Mouse (Mus musculus): ENCODE results near the gene Crk. TPM values are rescaled to one million over a fixed set of nuclear protein-coding genes. Genes with fewer than 3 reads are reported as not detected.

The Crk gene
- polyA plus RNA-seq (2012; rRNA removed), result 43.0 and 44.3 TPM in 2 replicates

DNA sequence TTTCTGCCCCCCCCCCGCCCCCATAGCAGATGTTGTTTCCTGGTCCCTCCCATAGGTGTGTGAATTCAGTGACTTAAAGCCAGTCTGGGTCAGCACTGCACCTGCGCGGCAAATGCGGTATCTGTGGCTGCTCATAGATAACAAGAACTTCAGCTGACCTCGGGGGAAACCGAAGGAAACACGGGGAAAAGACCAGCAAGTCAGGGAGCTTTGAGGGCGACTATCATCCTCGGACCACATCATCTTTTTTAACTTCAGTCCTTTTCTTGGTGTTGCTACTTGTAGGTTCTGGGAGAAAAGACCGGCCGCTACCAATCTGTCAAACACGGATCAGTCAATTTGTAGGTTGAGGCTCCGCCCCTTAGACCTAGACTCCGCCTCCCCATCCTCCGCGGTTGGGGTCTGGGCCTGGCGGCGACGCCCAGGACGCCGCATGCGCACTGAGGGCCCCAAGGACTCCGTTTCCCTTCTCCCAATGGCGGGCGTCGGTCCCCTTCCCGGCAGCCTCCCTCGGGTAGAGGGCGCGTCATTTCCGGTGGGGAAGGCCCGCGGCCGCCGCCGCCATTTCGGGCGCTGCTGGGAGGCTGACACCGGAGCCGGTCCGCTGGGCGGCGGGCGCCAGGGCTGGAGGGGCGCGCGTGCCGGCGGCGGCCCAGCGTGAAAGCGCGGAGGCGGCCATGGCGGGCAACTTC lies at the start of gene Crk:
Crk (plus strand) TSS at position 513 of the 692 bp plus-strand sequence.
- DNase-seq (ENCODE audit: low read depth), result peak; percentile 56

DNA sequence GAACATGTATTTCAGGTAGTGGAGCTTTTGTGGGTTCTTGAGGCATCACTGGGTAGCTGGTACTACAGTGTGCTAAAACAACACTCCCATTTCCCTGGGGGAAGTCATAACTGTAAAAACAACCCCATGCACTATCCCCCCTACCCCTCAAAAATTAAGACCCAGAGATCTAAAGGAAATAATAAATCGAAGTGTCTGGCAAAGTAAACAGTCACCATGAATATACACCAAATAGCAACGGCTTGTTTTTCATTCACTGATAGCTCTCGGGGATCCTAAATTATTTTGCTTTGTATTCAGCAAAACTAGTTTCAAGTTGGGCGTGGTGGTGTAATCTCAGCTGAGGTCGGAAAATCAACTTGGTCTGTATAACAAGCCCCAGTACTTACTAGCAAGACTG lies 49.0 kb upstream of the Crk start:
- DNase-seq (ENCODE audit: low read depth), result no peak

DNA sequence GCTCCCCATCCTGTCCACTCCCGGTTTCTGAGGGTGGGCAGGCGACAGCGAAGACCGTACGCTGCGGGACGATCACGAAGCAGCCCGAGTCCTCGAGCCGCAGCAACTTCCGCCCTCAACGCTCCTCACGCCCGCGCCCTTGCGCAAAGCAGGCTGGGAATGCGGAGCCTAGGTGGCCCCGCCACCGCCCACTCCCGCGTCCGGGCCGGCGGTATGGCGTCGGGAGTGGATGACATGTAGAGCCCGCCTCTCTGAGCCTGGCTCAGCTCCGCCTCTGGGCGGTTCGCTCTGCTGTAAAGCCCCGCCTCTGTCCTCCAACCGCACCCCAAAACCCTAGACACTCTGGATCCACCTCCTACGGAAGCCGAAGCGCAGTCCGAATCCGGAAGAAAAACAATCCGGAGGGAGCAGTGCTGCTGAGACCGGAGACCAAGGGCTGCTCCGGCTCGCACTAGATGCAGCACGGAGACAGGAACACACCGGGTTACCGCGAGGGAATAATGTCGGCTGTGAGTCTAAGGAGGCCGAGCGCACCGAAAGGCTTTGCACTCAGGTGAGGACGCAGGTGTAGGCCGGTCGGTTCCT lies 48.3 kb upstream of the Crk start, which contains the start of gene Inpp5k:
Inpp5k (plus strand) TSS at position 344 of the 585 bp plus-strand sequence.
- DNase-seq (ENCODE audit: low read depth), result peak; percentile 82

DNA sequence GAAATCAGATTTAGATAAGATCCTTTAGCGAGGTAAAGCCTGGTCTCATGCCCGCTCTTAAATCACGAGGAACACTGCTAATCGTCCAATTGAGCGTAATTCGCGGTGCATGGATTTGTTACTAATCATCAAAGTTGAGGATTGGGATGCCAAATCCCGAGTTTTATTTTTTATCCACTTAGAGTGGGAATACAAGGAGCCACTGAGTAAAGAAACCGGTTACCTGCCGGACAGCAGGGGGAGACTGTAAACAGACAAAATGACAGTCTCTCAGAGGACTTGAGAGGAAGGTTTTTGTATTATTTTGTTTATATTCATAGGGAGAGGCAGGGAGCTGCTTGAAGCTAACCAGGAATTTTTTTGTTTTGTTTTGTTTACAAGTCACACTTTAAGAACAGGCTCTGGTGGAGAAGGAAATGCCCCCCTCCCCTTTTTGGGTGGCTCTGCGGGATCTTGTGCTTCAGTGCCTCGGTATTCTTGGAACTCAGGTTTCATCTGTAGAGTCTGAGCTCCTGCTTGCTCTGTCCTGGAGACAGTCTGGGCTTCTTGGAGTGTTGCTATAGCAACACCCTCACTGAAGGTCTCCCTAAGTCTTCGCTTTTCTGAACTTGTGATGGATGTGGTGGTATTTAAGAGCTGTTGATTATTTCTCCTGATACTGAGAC lies 47.4 kb upstream of the Crk start:
- no peak for DNase-seq (ENCODE audit: low read depth)

DNA sequence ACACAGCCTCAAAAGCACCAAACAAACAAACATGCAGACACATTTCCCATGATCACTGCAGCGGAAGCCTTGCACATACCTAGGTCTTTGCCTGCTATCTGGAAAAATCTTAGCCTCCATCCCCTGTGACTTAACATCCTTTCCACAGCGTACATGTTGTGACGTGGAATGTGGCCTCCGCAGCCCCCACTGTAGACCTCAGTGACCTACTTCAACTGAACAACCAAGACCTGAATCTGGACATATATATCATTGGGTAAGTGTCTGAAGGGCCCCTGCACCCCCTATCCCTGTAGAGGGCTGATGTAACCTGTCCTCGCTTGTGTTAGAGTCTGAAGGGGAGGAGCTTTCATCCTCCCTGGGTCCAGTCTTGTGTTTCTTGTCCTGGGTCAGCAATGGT lies 46.1 kb upstream of the Crk start:
- DNase-seq (ENCODE audit: low read depth), result no peak

DNA sequence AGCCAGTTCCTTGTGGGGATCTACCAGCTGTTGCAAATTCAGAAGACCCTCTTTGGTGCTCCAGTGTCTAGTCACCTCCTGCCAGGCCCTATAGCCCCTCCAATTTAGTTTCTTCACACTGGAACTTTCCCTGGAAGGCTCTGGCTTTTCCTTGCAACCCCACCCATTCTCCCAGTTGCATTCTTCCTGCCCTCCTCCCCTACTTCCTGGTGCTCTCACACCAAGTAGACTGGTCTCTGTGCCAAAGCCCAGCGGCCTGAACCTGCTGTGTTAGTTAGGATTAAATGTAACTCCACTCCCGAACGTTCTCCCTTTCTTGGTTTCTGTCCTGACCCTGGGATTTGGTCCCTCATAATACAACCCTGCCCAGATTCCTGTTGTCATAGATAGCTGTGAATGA lies 44.3 kb upstream of the Crk start:
- no peak for DNase-seq (ENCODE audit: low read depth)

DNA sequence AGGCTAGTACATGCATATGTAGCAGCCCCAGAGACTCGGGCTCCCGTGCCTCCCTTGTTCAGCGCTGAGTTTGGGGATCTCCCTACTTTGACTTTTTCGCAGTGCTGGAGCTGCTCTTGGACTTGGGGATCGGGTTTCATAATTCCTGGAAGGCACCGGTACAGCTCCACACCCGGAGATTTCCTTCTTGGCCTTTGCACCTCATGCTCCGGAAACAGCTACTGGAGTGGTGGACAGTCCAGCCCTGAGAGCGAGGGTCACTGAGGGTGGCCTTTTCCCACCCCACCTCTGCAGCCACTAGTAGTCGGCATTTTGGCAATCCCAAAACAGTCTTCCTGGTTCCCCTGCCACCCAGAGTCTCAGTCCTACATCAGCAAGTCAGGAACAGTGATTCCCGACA lies 43.7 kb upstream of the Crk start:
- DNase-seq (ENCODE audit: low read depth), result no peak

DNA sequence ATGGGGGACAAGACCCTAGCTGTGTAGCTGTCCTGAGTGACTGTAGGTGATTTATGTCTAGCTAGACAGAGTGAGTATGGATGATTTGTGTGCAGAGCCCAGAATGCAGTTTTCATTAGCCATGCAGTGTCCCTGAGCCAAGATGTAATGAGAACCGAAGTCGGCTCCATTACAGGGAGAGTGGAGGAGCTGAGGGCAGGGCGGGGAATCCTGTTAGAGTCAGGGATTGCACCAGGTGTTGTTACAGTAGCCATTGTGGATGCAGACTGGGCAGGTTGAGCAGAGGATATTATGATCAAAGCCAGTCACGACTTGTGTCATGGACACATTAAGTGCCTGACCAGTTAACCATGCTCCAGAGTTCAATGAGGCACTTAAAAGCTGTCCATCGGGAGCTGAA lies 35.7 kb upstream of the Crk start:
- no peak for DNase-seq (ENCODE audit: low read depth)

DNA sequence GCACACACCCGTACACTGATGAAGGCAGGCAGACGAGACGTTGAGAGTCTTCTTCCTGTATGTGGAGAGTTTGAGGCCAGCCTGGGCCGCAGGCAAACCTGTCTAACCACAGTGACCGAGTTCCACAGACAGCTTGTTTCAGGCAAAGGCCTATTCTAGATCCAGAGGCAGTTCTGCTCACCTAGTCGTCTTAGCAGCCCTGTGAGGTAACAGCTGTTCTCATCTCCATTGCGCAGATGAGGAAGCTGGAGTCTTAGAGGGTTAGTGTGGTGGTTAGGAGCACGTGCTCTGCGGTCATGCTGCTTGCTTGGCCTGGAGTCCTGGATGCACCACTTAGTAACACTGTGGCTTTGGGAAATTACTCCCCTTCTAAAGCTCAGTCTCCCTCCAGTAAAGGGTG lies 34.4 kb upstream of the Crk start:
- DNase-seq (ENCODE audit: low read depth), result no peak

DNA sequence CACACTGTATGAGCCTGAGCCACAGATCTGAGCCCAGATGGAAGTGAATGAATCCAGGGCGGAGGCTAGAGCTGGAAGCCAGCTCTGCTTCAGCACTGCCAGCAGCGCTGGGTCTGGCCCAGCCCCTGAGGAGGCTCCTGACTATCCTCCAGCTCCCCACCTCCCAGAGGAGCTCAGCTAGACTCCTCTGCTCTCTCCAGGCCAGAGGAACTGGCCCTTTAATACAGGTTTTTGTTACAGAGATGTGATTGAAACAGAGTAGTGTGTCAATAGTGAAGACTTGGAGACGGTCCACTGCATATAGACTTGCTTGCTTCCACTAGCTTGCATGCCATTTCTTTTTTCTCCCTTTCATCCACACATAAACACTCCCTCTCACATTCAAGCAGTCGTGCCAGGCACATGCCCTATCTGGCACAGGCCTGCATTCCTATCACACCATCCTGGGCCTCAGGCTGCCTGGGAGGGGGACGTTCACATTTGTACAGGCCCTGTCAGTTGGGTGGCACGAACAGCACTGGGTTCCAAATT lies 31.3 kb upstream of the Crk start:
- DNase-seq (ENCODE audit: low read depth), result no peak

DNA sequence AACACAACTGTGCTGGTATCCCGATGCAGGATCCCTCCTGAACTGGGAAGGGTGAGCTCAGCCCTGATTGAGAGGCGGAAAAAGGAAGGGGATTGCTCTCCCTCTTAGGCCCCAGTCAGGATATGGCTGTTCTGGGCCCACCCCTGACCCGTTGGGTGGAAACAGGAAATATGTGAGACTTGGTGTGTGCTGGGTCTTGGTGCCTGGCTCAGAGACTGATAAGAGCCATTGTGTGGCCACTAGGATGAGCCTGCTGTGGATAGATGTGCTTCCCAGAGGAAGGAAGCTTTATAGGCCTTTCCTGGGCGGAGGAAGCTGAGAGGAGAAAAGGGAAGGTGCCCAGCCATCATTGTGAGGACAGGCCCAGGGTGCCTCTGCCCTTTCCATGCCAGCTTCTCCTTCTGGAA lies 29.9 kb upstream of the Crk start:
- DNase-seq (ENCODE audit: low read depth), result no peak

DNA sequence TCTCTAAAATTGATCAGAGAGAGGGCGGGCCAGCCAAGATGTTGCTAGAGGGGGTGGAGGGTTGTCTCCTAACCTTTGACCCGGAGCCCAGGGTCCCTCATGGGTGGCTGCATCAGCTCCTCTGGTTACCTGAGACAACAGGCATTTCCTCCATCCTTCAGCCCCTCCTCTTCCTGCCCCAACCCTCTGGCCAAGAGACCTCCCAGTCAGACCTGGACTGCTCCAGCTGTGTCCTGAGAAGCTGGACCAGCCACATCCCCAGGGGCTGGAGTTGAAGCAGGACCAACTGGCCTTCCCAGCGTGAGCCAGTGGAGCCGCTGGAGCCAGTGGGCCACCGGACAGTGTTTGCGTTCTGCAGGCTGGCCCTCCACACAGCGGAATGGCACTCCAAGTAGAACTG lies 28.7 kb upstream of the Crk start, which contains the start of gene Myo1c:
Myo1c (plus strand) TSS at position 194 of the 400 bp plus-strand sequence.
- DNase-seq (ENCODE audit: low read depth), result no peak

DNA sequence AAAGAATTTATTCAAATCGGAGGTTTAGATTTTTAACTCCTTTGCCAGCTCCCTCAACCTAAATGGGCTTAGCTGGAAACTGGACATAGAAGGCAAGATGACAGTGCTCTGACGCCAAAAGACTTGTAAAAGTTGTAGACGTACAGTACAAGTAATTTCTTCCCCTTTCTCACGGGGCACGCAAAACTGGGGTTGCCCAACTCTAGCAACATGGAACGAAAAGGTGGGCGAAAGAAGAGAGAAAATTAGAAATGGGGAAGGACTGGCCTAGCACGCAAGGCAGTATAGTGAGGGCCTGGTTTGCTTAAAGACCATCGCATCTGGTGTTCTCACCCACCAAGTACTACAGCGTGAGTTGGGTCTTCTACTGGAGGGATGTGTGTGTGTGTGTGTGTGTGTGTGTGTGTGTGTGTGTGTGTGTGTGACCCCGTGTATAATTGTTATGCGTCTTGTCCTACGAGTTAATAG lies 28.1 kb upstream of the Crk start:
- no peak for DNase-seq (ENCODE audit: low read depth)

DNA sequence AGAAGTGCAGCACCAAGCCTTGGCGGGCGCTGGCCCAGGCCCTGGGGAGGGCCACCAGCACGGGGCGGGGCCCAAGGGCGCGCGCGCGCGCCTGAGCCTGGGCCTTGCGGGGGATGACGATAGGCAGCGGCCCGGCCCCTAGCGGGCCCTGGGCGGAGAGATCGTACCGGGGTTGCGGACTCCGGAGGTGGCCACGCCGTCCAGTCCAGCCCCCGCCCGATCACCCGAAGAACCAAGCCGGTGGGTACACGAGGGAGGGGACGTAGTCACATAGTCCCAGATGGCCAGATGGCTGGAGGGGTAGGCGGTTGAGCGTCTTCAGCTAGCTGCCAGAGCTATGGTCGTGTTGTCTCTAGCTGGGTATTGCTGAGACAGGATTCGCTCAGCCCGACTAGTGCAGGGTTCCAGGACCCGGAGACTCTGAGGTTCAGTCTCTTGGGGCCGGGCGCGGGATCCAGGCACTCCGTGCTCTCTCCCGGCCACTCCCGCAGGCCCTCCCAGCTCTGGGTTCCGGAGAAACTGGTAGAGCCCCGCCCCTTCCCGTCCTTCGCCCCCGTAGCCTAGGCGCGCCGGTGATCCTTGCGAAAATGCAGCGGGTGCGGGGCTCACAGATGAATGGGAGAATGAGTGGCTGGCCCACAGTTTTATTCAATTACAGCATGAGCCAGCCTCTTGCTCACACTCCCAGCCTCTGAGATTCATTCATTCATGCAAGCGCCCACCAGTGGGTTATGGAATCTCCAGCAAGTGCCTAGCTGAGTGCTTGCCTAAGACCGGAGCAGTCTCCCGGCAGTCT lies 27.4 kb upstream of the Crk start:
- no peak for DNase-seq (ENCODE audit: low read depth)

DNA sequence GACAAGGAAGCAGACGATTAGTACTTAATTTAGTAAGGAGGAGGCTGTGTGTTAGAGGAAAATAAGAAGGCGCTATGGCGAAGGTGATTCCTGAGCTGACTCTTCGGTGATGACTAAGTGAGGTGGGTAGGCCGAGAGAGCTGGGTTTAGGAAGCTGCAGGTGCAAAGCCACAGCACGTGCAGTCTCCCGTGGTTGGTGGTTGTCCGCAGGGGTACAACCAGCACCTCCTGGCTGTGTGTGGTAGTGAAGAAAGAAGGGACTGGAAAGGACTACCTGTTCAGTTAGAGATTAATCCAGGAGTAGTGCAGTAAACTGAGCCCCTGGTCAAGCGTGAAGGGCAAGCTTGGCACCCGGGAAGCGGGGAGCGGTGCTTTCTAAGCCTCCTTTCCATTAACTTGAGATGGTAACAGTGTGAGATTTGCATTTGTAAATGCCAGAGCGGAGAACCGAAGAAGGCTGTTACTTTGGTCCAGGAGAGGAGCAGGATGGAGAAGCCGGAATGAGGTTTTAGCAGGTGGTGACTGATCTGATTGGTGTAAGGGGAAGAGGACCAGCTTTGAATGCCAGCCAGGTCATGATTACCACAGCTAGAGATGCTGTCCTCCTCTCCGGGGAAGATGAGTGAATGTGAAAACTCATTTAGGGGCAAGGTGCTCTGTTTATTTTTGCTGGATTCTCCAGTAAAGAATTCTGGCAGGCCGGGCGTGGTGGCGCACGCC lies 26.7 kb upstream of the Crk start:
- DNase-seq (ENCODE audit: low read depth), result no peak

DNA sequence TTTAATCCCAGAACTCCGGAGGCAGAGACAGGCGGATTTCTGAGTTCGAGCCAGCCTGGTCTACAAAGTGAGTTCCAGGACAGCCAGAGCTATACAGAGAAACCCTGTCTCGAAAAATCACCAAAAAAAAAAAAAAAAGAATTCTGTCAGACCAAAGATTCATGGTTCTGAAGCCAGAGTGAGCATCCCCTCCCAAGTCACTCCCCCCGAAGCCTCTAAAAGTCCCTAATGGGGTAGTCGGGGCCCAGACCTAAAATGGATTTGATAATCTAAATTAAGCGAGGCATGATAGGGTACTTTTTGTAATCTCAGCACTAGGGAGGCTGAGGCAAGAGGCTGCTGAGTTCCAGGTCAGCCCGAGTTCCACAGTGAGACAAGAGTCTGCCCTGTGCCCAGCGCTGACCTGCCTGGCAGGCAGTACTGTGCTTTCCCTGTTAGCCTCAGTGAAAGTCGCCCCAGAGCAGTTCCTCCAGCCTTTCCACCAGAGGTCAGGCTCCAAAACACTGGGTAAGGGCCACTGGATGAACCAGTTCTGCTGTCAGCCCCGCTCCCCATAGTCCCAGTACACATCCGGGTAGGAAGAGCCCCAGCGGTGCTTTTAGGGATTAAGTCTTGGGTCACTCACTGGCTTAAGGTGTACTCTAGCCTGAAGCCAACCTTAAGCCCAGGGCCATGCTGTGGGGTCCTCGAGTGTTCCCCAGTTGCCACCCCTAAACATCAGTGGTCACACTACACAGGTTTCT lies 25.9 kb upstream of the Crk start:
- DNase-seq (ENCODE audit: low read depth), result no peak

DNA sequence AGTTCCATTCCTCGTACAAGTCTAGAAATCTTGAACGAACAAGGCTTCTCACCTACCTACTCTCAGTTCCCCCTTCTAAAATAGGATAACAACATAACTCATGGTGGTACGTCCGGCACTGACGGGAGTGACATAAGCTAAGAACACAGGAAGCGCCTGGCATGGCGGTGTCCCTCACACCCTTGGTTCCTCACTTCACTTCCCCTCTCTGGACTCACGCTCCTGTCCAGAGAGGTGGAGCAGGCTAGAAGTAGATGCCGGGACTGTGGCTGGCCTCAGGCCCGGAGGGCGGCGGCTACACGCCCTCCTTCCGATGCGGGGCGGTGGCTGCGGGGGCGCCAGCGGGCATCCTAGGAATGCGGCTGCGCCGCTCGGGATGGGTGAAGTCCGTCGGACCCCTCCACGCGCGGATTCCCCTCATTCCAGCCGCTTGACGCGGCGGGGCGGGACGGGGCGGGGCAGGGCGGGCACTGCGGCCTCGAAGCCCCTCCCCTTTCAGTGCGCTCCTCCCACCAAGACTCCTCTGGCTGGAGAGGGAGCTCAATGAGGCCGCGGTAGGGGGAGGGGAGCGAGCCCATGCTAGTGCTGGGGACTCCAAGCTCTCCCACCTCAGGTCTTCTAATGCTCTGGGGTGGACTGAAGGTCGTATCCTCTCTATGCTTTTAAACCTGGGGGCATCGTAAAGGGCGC lies 25.1 kb upstream of the Crk start:
- DNase-seq (ENCODE audit: low read depth), result no peak

DNA sequence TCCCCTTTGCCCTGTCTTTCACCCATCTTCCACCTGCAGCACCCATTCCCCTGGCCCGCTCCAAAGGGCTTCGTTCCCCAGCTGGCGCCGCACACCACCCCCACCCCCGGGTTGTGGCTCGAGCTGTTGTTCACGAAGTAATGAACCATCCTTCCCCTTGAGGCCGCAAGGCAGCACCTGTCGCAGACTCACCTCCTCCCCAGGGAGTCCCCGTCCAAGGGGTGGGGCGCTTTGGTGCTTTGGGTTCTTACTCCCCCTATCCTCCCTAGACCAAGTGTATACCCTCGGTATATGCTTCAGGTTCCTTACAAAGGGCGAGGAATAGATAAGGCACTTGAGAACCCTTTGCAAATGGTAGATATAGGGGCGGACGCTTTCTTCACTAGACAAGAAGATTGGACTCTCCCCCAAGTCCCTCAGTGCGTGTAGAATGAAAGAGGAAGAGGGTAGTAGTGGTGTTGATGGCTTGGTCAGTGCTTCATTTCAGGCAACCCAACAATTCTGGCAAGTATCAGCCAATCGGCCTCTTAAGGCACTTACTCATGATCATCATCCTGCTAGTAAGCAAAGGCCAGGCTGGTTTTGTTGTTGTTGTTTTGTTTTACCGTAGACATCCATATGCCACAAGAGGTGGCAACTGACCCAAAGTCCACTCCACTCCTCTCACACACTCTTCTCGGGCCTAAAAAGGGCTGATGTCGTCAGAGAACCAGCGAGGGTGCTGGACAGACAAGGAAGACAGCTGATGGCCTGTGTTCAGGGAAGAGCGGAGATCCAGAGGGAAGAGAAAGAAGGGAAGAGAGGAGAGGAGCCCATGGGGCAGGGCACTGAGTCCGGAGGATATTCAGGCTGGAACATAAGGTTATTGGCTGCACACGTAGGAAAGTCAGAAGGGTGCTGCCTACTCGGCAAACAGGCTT lies 24.3 kb upstream of the Crk start:
- no peak for DNase-seq (ENCODE audit: low read depth)
